Mouse (Mus musculus) MEL (cell line): ENCODE measurements around the gene Spi1. TPM values are rescaled to one million over a fixed set of nuclear protein-coding genes. Genes with fewer than 3 reads are reported as not detected.
A peak's percentile ranks its signal among the peaks of the same experiment; 100 is the strongest.

ENCODE experiments used
- DNase-seq: peaks from one replicate; pipeline ENCODE4 v3.0.0; 2011; ENCODE audit warnings: low read depth, low spot score
- H3K27ac ChIP-seq: 2 replicates; pipeline ENCODE4 v1.5.1; 2012; ENCODE audit warnings: low read depth, mild to moderate bottlenecking, control low read depth, low read length, moderate library complexity; ENCODE audit not compliant: control insufficient read depth
- H3K27me3 ChIP-seq, 2 experiments: fragments of 150-350 bp in 1 of 2; sonication (generic) in 1 of 2; 2 replicates each; pipeline ENCODE4 v1.6.1; 2012; ENCODE audit warnings: low read length in 2 of 2, mild to moderate bottlenecking in 2 of 2, improper control_type of control experiment in 1 of 2, moderate library complexity in 1 of 2; ENCODE audit not compliant: insufficient read depth in 2 of 2, control insufficient read depth in 1 of 2
- H3K36me3 ChIP-seq, 2 experiments: 2 replicates each; pipeline ENCODE4 v1.6.1; 2012 to 2014; ENCODE audit warnings: low read length in 2 of 2, improper control_type of control experiment in 1 of 2, inconsistent platforms in 1 of 2, mild to moderate bottlenecking in 1 of 2; ENCODE audit not compliant: insufficient read depth in 2 of 2, control insufficient read depth in 1 of 2
- H3K4me1 ChIP-seq, 2 experiments: fragments of 150-350 bp in 1 of 2; sonication (generic) in 1 of 2; 2 replicates each; pipeline ENCODE4 v1.6.1; 2012; ENCODE audit warnings: low read length in 2 of 2, improper control_type of control experiment in 1 of 2, mild to moderate bottlenecking in 1 of 2; ENCODE audit not compliant: insufficient read depth in 2 of 2, control insufficient read depth in 1 of 2
- H3K4me3 ChIP-seq, 2 experiments: fragments of 150-350 bp in 1 of 2; sonication (generic) in 1 of 2; 2 replicates each; pipeline ENCODE4 v1.5.1; 2012; ENCODE audit warnings: low read depth in 2 of 2, low read length in 2 of 2, mild to moderate bottlenecking in 2 of 2, moderate library complexity in 2 of 2, control low read depth in 1 of 2, improper control_type of control experiment in 1 of 2; ENCODE audit not compliant: control insufficient read depth in 1 of 2, insufficient read depth in 1 of 2
- H3K79me2 ChIP-seq: 2 replicates; pipeline ENCODE4 v1.6.1; 2012; ENCODE audit warnings: mild to moderate bottlenecking, low read length, moderate library complexity; ENCODE audit not compliant: control insufficient read depth, poor library complexity, insufficient read depth
- H3K9ac ChIP-seq: 2 replicates; pipeline ENCODE4 v1.6.1; 2012; ENCODE audit warnings: low read depth, mild to moderate bottlenecking, control low read depth, low read length, moderate library complexity; ENCODE audit not compliant: control insufficient read depth, poor library complexity, severe bottlenecking
- H3K9me3 ChIP-seq: fragments of 150-350 bp; sonication (generic); replicated peaks from 2 replicates; pipeline ENCODE4 v1.6.1; 2012; ENCODE audit warnings: mild to moderate bottlenecking, low read length, improper control_type of control experiment, moderate library complexity; ENCODE audit not compliant: insufficient read depth
- CTCF ChIP-seq, 3 experiments: IDR thresholded peaks in 2 of 3; conservative IDR thresholded peaks in 1 of 3; 2 replicates each; pipeline ENCODE4 v1.5.1; 2011 to 2012; ENCODE audit warnings: low read length in 3 of 3, low read depth in 2 of 3, mild to moderate bottlenecking in 2 of 3, improper control_type of control experiment in 1 of 3, inconsistent platforms in 1 of 3, mixed read lengths in 1 of 3, moderate library complexity in 1 of 3; ENCODE audit not compliant: control insufficient read depth in 1 of 3, insufficient read depth in 1 of 3, poor library complexity in 1 of 3, severe bottlenecking in 1 of 3
- E2F4 ChIP-seq: IDR thresholded peaks from 2 replicates; pipeline ENCODE4 v1.6.1; 2011; ENCODE audit warnings: low read depth, low read length, improper control_type of control experiment, borderline replicate concordance
- EP300 ChIP-seq, 2 experiments: IDR thresholded peaks; 2 replicates each; pipeline ENCODE4 v1.6.1; 2011; ENCODE audit warnings: improper control_type of control experiment in 2 of 2, low read length in 2 of 2, low read depth in 1 of 2, mild to moderate bottlenecking in 1 of 2
- ETS1 ChIP-seq: IDR thresholded peaks from 2 replicates; pipeline ENCODE4 v1.6.1; 2012; ENCODE audit warnings: low read depth, mild to moderate bottlenecking, inconsistent platforms, low read length, improper control_type of control experiment, moderate library complexity
- HCFC1 ChIP-seq: IDR thresholded peaks from 2 replicates; pipeline ENCODE4 v1.6.1; 2012; ENCODE audit warnings: low read depth, mild to moderate bottlenecking, inconsistent platforms, low read length, improper control_type of control experiment, moderate library complexity
- KAT2A ChIP-seq: conservative IDR thresholded peaks from 2 replicates; pipeline ENCODE4 v1.6.1; 2012; ENCODE audit warnings: low read depth, low read length, improper control_type of control experiment, inconsistent platforms
- MAX ChIP-seq: IDR thresholded peaks from 2 replicates; pipeline ENCODE4 v1.6.1; 2011; ENCODE audit warnings: low read length, improper control_type of control experiment
- MAZ ChIP-seq: IDR thresholded peaks from 2 replicates; pipeline ENCODE4 v1.6.1; 2012; ENCODE audit warnings: low read depth, mild to moderate bottlenecking, inconsistent platforms, low read length, improper control_type of control experiment
- MYB ChIP-seq: IDR thresholded peaks from 2 replicates; pipeline ENCODE4 v1.6.1; 2011; ENCODE audit warnings: mild to moderate bottlenecking, low read depth, low read length, improper control_type of control experiment
- MYC ChIP-seq: IDR thresholded peaks from 2 replicates; pipeline ENCODE4 v1.6.1; 2011; ENCODE audit warnings: low read depth, mild to moderate bottlenecking, low read length, improper control_type of control experiment, moderate library complexity
- NRF1 ChIP-seq: IDR thresholded peaks from 2 replicates; pipeline ENCODE4 v1.6.1; 2014; ENCODE audit warnings: low read depth, mild to moderate bottlenecking, inconsistent platforms, low read length, improper control_type of control experiment, moderate library complexity; ENCODE audit not compliant: poor library complexity, insufficient read depth, severe bottlenecking
- POLR2AphosphoS2 ChIP-seq: IDR thresholded peaks from 2 replicates; pipeline ENCODE4 v1.6.1; 2011; ENCODE audit warnings: low read length, improper control_type of control experiment
- RAD21 ChIP-seq: IDR thresholded peaks from 2 replicates; pipeline ENCODE4 v1.6.1; 2011; ENCODE audit warnings: mild to moderate bottlenecking, low read depth, low read length, improper control_type of control experiment
- SMC3 ChIP-seq: IDR thresholded peaks from 2 replicates; pipeline ENCODE4 v1.6.1; 2011; ENCODE audit warnings: low read depth, low read length, improper control_type of control experiment
- TBP ChIP-seq: IDR thresholded peaks from 2 replicates; pipeline ENCODE4 v1.8.0; 2011; ENCODE audit warnings: low read depth, low read length, improper control_type of control experiment
- TCF12 ChIP-seq: IDR thresholded peaks from 2 replicates; pipeline ENCODE4 v1.6.1; 2014; ENCODE audit warnings: low read depth, mild to moderate bottlenecking, inconsistent platforms, low read length, improper control_type of control experiment, moderate library complexity
- UBTF ChIP-seq: IDR thresholded peaks from 2 replicates; pipeline ENCODE4 v1.6.1; 2012; ENCODE audit warnings: low read depth, mild to moderate bottlenecking, inconsistent platforms, low read length, improper control_type of control experiment, moderate library complexity, borderline replicate concordance; ENCODE audit not compliant: insufficient read depth
- USF2 ChIP-seq, 2 experiments: IDR thresholded peaks; 2 replicates each; pipeline ENCODE4 v1.6.1; 2011 to 2012; ENCODE audit warnings: improper control_type of control experiment in 2 of 2, low read length in 2 of 2, borderline replicate concordance in 1 of 2, inconsistent platforms in 1 of 2, low read depth in 1 of 2, mild to moderate bottlenecking in 1 of 2; ENCODE audit not compliant: insufficient read depth in 1 of 2
- ZKSCAN1 ChIP-seq: IDR thresholded peaks from 2 replicates; pipeline ENCODE4 v1.6.1; 2012; ENCODE audit warnings: low read depth, mild to moderate bottlenecking, inconsistent platforms, low read length, improper control_type of control experiment, moderate library complexity
- ZNF384 ChIP-seq: IDR thresholded peaks from 2 replicates; pipeline ENCODE4 v1.6.1; 2012; ENCODE audit warnings: low read depth, mild to moderate bottlenecking, inconsistent platforms, low read length, improper control_type of control experiment
- polyA plus RNA-seq, 2 experiments: library from polyadenylated mRNA; stranded (reverse) in 1 of 2; unstranded in 1 of 2; fragments of >175 nt in 1 of 2; fragments of >200 nt in 1 of 2; gene quantifications; 2 replicates each; pipeline versions ENCODE4 v1.2.1 to v1.2.4; 2012; ENCODE audit warnings: low replicate concordance in 2 of 2, low read depth in 1 of 2; ENCODE audit not compliant: insufficient read length in 2 of 2, insufficient read depth in 1 of 2, missing spikeins in 1 of 2
- total RNA-seq: library from RNA; depleted of rRNA; stranded (reverse); fragments of 300-350 nt; gene quantifications from 2 replicates; pipeline ENCODE4 v1.2.3, GENCODE M21; 2012

The Spi1 gene
- total and polyA plus RNA-seq, 3 experiments = 95.9 to 142 (median 129) TPM

DNA sequence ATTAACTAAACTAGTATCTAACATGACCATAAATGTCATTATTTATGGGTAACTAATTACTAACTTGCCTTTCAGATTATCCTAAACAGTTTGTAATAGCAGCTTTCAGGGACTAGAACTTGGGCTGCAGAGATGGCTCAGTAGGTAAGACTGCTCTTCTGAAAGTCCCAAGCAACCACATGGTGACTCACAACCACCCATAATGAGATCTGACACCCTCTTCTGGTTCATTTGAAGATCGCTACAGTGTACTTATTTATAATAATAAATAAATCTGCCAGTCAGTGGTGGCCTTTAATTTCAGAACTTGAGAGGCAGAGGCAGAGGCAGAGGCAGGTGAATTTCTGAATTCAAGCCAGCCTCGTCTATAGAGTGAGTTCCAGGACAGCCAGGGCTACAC, 29.4 kb upstream of the Spi1 start:
- peak; percentile 78 for DNase-seq
- no peak overlapping the region for H3K27ac ChIP-seq
- peaks cover 0 to 9% of the 10 kb centered on the region in 2 experiments; a peak in 3 of 4 replicates for H3K36me3 ChIP-seq
- peaks cover 14% of the 10 kb centered on the region for H3K79me2 ChIP-seq
- no peak overlapping the region for H3K9ac ChIP-seq
- no peak for TF ChIP-seq UBTF
- no peak for TF ChIP-seq HCFC1
- no peak for TF ChIP-seq ETS1
- TF ChIP-seq TBP = no peak
- TF ChIP-seq POLR2AphosphoS2 = no peak
- TF ChIP-seq NRF1 = no peak
- TF ChIP-seq EP300 (IDR thresholded peaks at IDR 0.05; ENCODE audit: low read depth in 1 of 2, low read length in 2 of 2) = no peak
- no peak for TF ChIP-seq TCF12
- peak; percentile 78 for TF ChIP-seq MYC
- TF ChIP-seq SMC3 = peak; percentile 57
- no peak for TF ChIP-seq E2F4
- TF ChIP-seq ZNF384 = no peak
- peak in 2 of 3 experiments; percentile 8 to 46; a peak in 2 of 6 replicates for TF ChIP-seq CTCF (IDR thresholded peaks at IDR 0.05 in 2 of 3, conservative IDR thresholded peaks at IDR 0.05 in 1 of 3; ENCODE audit: control insufficient read depth in 1 of 3, insufficient read depth in 1 of 3, low read depth in 2 of 3, low read length in 3 of 3, poor library complexity in 1 of 3, severe bottlenecking in 1 of 3)
- peak; percentile 30 for TF ChIP-seq RAD21
- TF ChIP-seq USF2 (IDR thresholded peaks at IDR 0.05; ENCODE audit: borderline replicate concordance in 1 of 2, insufficient read depth in 1 of 2, low read depth in 1 of 2, low read length in 2 of 2) = no peak
- TF ChIP-seq KAT2A = no peak
- H3K27me3 ChIP-seq = no peaks in the 10 kb centered on the region
- H3K4me1 ChIP-seq = peaks cover 8% of the 10 kb centered on the region in 2 experiments
- H3K9me3 ChIP-seq = no peaks in the 10 kb centered on the region
- H3K4me3 ChIP-seq = no peak overlapping the region; a peak in 1 of 4 replicates

- peaks cover 14% of the 10 kb centered on the region for H3K79me2 ChIP-seq
- H3K36me3 ChIP-seq = peaks cover 0 to 9% of the 10 kb centered on the region in 2 experiments; a peak in 3 of 4 replicates
- peak overlapping the region; percentile 64 for H3K9ac ChIP-seq
- no peak for TF ChIP-seq MYB
- TF ChIP-seq ZKSCAN1 = no peak
- no peak for TF ChIP-seq MAX
- TF ChIP-seq MAZ = no peak; the same call in 1 of the 2 replicates
- TF ChIP-seq TCF12 = no peak
- 0 out of 2 replicates have a peak, but pooled peaks have one; percentile 16 for TF ChIP-seq MYC
- H3K27ac ChIP-seq = no peak overlapping the region
- H3K9me3 ChIP-seq = no peaks in the 10 kb centered on the region
- peaks cover 8% of the 10 kb centered on the region in 2 experiments for H3K4me1 ChIP-seq
- H3K4me3 ChIP-seq = peak overlapping the region; percentile 78 to 79
- peak; percentile 42 for DNase-seq
- no peaks in the 10 kb centered on the region for H3K27me3 ChIP-seq
These were observed 28.8 kb upstream of the Spi1 start for GRCm38 (mm10) chr2:91053181-91053933.
